Mouse (Mus musculus): Measurements from ENCODE around the gene Ltbr. TPM values are rescaled to one million over a fixed set of nuclear protein-coding genes. Genes with fewer than 3 reads are reported as not detected.

Ltbr gene
- polyA plus RNA-seq, 1 experiment from 2014 or later = 11.0 TPM

DNA sequence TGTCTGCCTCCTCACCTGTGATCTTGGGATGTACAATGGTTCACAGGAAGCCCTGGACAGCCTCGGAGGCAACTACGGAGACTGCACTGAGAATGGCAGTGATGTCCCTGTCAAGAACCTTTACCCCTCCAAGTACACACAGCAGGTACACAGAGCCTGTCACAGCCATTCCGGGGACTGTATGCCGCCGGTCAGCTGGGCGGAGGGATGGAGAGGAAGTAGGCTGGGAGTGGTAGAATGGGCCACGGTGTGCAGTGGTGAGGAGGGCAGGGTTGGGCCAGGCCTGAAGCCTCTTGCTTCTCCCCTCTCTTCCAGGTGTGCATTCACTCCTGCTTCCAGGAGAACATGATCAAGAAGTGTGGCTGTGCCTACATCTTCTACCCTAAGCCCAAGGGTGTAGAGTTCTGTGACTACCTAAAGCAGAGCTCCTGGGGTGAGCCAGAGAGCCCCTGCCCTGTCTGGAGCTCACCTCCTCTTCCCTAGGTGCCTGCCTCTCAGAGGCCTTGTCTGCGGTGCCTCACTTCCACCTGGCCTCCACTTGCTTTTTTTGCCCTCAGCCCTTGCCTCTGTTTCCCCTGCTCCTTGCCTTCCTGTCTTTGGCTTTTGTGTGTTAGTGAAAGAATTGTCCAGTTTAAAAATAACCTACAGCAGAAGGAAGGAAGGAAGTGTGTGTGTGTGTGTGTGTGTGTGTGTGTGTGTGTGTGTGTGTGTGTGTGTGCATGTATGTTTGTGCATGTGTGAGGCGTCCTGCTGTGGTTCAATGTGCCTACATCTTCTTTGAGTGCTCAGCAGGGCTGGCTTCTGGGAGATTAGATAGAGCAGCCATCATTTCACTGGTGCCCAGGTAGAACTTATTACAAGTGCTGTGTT, 25.3 kb upstream of the Ltbr start:
- Histone ChIP-seq H3K27me3 (ENCODE audit: control insufficient read depth, insufficient read depth, low read length) (no peaks in the 10 kb centered on the region), H3K36me3 (ENCODE audit: control insufficient read depth, insufficient read depth, low read length) (no peaks in the 10 kb centered on the region), H3K4me2 (ENCODE audit: low read depth, low read length) (no peak overlapping the region), H3K4me1 (ENCODE audit: control insufficient read depth, insufficient read depth, low read length) (no peaks in the 10 kb centered on the region), H3K27ac (ENCODE audit: low read depth, low read length) (no peak overlapping the region), H3K4me3 (ENCODE audit: low read depth, low read length) (no peak overlapping the region), H3K9ac (replicated peaks; ENCODE audit: low read depth, low read length) (no peak overlapping the region), H3K9me3 (ENCODE audit: control insufficient read depth, low read length) (no peaks in the 10 kb centered on the region)
- WGBS = 79% methylated on average over 9 of the region's 9 CpGs
- ATAC-seq (ENCODE audit: low read depth) = no peak

GRCm38 (mm10) chr6:125334356-125334755, 20.7 kb upstream of the Ltbr start:
- Histone ChIP-seq H3K4me3 (ENCODE audit: low read depth, low read length) (no peak overlapping the region), H3K27ac (ENCODE audit: low read depth, low read length) (no peak overlapping the region), H3K4me2 (ENCODE audit: low read depth, low read length) (no peak overlapping the region), H3K36me3 (ENCODE audit: control insufficient read depth, insufficient read depth, low read length) (no peaks in the 10 kb centered on the region), H3K9me3 (ENCODE audit: control insufficient read depth, low read length) (no peaks in the 10 kb centered on the region), H3K9ac (replicated peaks; ENCODE audit: low read depth, low read length) (no peak overlapping the region), H3K27me3 (ENCODE audit: control insufficient read depth, insufficient read depth, low read length) (no peaks in the 10 kb centered on the region), H3K4me1 (ENCODE audit: control insufficient read depth, insufficient read depth, low read length) (no peaks in the 10 kb centered on the region)
- WGBS = 49% methylated on average over 2 of the region's 2 CpGs
- ATAC-seq (ENCODE audit: low read depth) = no peak

GRCm38 (mm10) chr6:125333112-125333899, 19.6 kb upstream of the Ltbr start:
- no peak for ATAC-seq (ENCODE audit: low read depth)
- no peaks in the 10 kb centered on the region for H3K27me3 ChIP-seq (ENCODE audit: control insufficient read depth, insufficient read depth, low read length)
- H3K4me3 ChIP-seq (ENCODE audit: low read depth, low read length) = no peak overlapping the region
- H3K9me3 ChIP-seq (ENCODE audit: control insufficient read depth, low read length) = no peaks in the 10 kb centered on the region
- no peaks in the 10 kb centered on the region for H3K36me3 ChIP-seq (ENCODE audit: control insufficient read depth, insufficient read depth, low read length)
- H3K27ac ChIP-seq (ENCODE audit: low read depth, low read length) = no peak overlapping the region
- 80% methylated on average over 14 of the region's 14 CpGs for WGBS
- H3K4me2 ChIP-seq (ENCODE audit: low read depth, low read length) = no peak overlapping the region
- H3K9ac ChIP-seq (replicated peaks; ENCODE audit: low read depth, low read length) = no peak overlapping the region
- no peaks in the 10 kb centered on the region for H3K4me1 ChIP-seq (ENCODE audit: control insufficient read depth, insufficient read depth, low read length)

GRCm38 (mm10) chr6:125330626-125331326, 17.1 kb upstream of the Ltbr start:
- Histone ChIP-seq H3K4me3 (ENCODE audit: low read depth, low read length) (peak overlapping the region; percentile 36), H3K27ac (ENCODE audit: low read depth, low read length) (no peak overlapping the region), H3K36me3 (ENCODE audit: control insufficient read depth, insufficient read depth, low read length) (no peaks in the 10 kb centered on the region), H3K9ac (replicated peaks; ENCODE audit: low read depth, low read length) (peak overlapping the region; percentile 50), H3K9me3 (ENCODE audit: control insufficient read depth, low read length) (no peaks in the 10 kb centered on the region), H3K27me3 (ENCODE audit: control insufficient read depth, insufficient read depth, low read length) (no peaks in the 10 kb centered on the region), H3K4me1 (ENCODE audit: control insufficient read depth, insufficient read depth, low read length) (no peaks in the 10 kb centered on the region), H3K4me2 (ENCODE audit: low read depth, low read length) (peak overlapping the region; percentile 56)
- peak; percentile 87 for ATAC-seq (ENCODE audit: low read depth)
- WGBS = under 1% methylated on average over 39 of the region's 39 CpGs

DNA sequence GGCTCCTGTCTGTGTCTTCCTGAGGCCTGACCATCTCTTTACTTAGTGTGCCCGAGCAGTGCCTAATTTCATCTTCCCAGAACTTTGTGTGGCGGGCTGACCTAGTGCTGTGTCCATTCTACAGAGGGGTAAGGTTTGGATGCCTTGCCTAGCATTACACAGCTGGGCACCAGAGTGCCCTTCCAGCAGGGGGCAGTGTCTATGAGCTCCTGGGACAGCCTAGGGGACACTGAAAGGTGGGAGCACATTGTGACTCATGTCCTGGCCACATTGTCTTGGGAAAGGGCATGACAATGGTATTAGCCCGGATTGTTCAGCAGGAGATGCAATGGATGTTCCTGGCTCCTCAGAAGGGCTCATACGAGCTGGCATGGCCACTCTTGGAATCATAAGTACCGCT, 14.6 kb upstream of the Ltbr start:
- no peak overlapping the region for H3K27ac ChIP-seq (ENCODE audit: low read depth, low read length)
- no peak for ATAC-seq (ENCODE audit: low read depth)
- no peaks in the 10 kb centered on the region for H3K9me3 ChIP-seq (ENCODE audit: control insufficient read depth, low read length)
- no peak overlapping the region for H3K9ac ChIP-seq (replicated peaks; ENCODE audit: low read depth, low read length)
- H3K27me3 ChIP-seq (ENCODE audit: control insufficient read depth, insufficient read depth, low read length) = no peaks in the 10 kb centered on the region
- 84% methylated on average over 5 of the region's 5 CpGs for WGBS
- no peak overlapping the region for H3K4me2 ChIP-seq (ENCODE audit: low read depth, low read length)
- no peaks in the 10 kb centered on the region for H3K4me1 ChIP-seq (ENCODE audit: control insufficient read depth, insufficient read depth, low read length)
- H3K36me3 ChIP-seq (ENCODE audit: control insufficient read depth, insufficient read depth, low read length) = no peaks in the 10 kb centered on the region
- no peak overlapping the region for H3K4me3 ChIP-seq (ENCODE audit: low read depth, low read length)

DNA sequence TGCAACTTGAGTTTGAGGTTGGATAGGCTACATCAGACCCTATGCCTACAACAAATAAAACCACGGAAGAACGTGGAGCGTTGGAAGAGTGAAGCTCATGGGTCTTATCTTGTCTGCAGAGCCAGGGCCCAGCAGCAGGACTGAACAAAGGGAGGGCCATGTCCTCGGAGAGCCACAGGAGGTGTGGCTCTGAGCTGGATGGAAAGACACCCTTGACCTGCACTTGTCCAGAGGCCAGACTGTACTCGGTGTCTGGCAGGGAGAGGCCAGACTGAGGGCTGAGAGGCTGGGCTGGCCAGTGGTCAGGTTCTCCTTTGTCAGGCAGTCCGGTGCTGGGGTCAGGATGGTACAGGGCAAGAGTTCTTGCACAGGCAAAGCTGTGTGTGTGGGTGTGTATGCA, 11.7 kb upstream of the Ltbr start:
- no peak overlapping the region for H3K9ac ChIP-seq (replicated peaks; ENCODE audit: low read depth, low read length)
- WGBS = 72% methylated on average over 6 of the region's 6 CpGs
- ATAC-seq (ENCODE audit: low read depth) = no peak
- H3K36me3 ChIP-seq (ENCODE audit: control insufficient read depth, insufficient read depth, low read length) = no peaks in the 10 kb centered on the region
- H3K27me3 ChIP-seq (ENCODE audit: control insufficient read depth, insufficient read depth, low read length) = peaks cover 8% of the 10 kb centered on the region
- H3K4me3 ChIP-seq (ENCODE audit: low read depth, low read length) = no peak overlapping the region
- H3K4me2 ChIP-seq (ENCODE audit: low read depth, low read length) = no peak overlapping the region
- no peaks in the 10 kb centered on the region for H3K4me1 ChIP-seq (ENCODE audit: control insufficient read depth, insufficient read depth, low read length)
- no peak overlapping the region for H3K27ac ChIP-seq (ENCODE audit: low read depth, low read length)
- H3K9me3 ChIP-seq (ENCODE audit: control insufficient read depth, low read length) = no peaks in the 10 kb centered on the region

DNA sequence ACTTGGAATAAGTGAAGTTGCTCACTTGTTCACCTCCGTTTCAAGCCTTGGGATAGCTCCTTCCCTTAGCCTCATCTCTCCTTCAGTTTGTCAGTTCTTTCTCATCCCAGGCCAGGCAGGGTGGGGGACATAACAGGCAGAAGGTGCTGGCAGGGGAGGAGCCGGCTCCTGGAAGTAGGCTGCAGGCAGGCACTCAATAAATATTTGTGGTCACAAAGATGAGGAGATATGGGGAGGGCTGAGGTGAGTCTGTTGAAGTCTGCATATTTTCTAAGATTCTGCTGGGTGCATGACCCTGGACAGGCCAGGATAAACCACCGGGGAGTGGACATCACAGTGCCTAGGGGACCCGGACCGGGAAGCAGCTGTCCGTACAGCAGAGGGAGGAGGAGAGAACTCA, 9.9 kb upstream of the Ltbr start:
- Histone ChIP-seq H3K27me3 (ENCODE audit: control insufficient read depth, insufficient read depth, low read length) (peaks cover 8% of the 10 kb centered on the region), H3K4me2 (ENCODE audit: low read depth, low read length) (no peak overlapping the region), H3K9me3 (ENCODE audit: control insufficient read depth, low read length) (no peaks in the 10 kb centered on the region), H3K4me3 (ENCODE audit: low read depth, low read length) (no peak overlapping the region), H3K4me1 (ENCODE audit: control insufficient read depth, insufficient read depth, low read length) (no peaks in the 10 kb centered on the region), H3K27ac (ENCODE audit: low read depth, low read length) (no peak overlapping the region), H3K36me3 (ENCODE audit: control insufficient read depth, insufficient read depth, low read length) (no peaks in the 10 kb centered on the region), H3K9ac (replicated peaks; ENCODE audit: low read depth, low read length) (no peak overlapping the region)
- 67% methylated on average over 6 of the region's 6 CpGs for WGBS
- ATAC-seq (ENCODE audit: low read depth) = no peak

- peaks cover 8% of the 10 kb centered on the region for H3K27me3 ChIP-seq (ENCODE audit: control insufficient read depth, insufficient read depth, low read length)
- no peak for ATAC-seq (ENCODE audit: low read depth)
- 47% methylated on average over 13 of the region's 13 CpGs for WGBS
Measured at GRCm38 (mm10) chr6:125322794-125323193, 9.1 kb upstream of the Ltbr start.

More at GRCm38 (mm10) chr6:125322794-125323193, 9.1 kb upstream of the Ltbr start:
- no peak overlapping the region for H3K4me2 ChIP-seq (ENCODE audit: low read depth, low read length)
- H3K4me1 ChIP-seq (ENCODE audit: control insufficient read depth, insufficient read depth, low read length) = no peaks in the 10 kb centered on the region
- H3K36me3 ChIP-seq (ENCODE audit: control insufficient read depth, insufficient read depth, low read length) = no peaks in the 10 kb centered on the region
- no peak overlapping the region for H3K27ac ChIP-seq (ENCODE audit: low read depth, low read length)
- no peaks in the 10 kb centered on the region for H3K9me3 ChIP-seq (ENCODE audit: control insufficient read depth, low read length)
- no peak overlapping the region for H3K4me3 ChIP-seq (ENCODE audit: low read depth, low read length)
- no peak overlapping the region for H3K9ac ChIP-seq (replicated peaks; ENCODE audit: low read depth, low read length)
